Mouse (Mus musculus): ENCODE data around the gene Glce. TPM values are rescaled to one million over a fixed set of nuclear protein-coding genes. Genes with fewer than 3 reads are reported as not detected.

The Glce gene
- total and polyA plus RNA-seq, 2 experiments = 3.0 to 18.3 TPM

- Histone ChIP-seq H3K36me3 (ENCODE audit: control insufficient read depth, insufficient read depth, low read length) (no peaks in the 10 kb centered on the region), H3K27ac (replicated peaks; ENCODE audit: insufficient read depth, low read depth, low read length) (peak overlapping the region; percentile 37), H3K4me3 (ENCODE audit: insufficient read depth, low read depth, low read length) (peak overlapping the region; percentile 72), H3K4me1 (ENCODE audit: control insufficient read depth, insufficient read depth, low read length) (peaks cover 4% of the 10 kb centered on the region; the same call in 1 of the 2 replicates), H3K79me2 (ENCODE audit: control insufficient read depth, insufficient read depth, low read length) (peaks cover 3% of the 10 kb centered on the region; the same call in 1 of the 2 replicates), H3K9ac (ENCODE audit: low read depth, low read length) (peak overlapping the region; percentile 90), H3K27me3 (ENCODE audit: control insufficient read depth, insufficient read depth, low read length) (no peaks in the 10 kb centered on the region)
- DNase-seq (ENCODE audit: extremely low read depth, low read depth, low spot score) = peak; percentile 25
- TF ChIP-seq CTCF (IDR thresholded peaks at IDR 0.05; ENCODE audit: low read depth, low read length) = peak; percentile 28; the same call in 1 of the 2 replicates
- TF ChIP-seq POLR2A (IDR thresholded peaks at IDR 0.05; ENCODE audit: extremely low read depth, insufficient read depth, low read length) = no peak
- WGBS = under 1% methylated on average over 59 of the region's 59 CpGs
Measured at GRCm38 (mm10) chr9:62121551-62122447, 656 bp downstream of the Glce start.

DNA sequence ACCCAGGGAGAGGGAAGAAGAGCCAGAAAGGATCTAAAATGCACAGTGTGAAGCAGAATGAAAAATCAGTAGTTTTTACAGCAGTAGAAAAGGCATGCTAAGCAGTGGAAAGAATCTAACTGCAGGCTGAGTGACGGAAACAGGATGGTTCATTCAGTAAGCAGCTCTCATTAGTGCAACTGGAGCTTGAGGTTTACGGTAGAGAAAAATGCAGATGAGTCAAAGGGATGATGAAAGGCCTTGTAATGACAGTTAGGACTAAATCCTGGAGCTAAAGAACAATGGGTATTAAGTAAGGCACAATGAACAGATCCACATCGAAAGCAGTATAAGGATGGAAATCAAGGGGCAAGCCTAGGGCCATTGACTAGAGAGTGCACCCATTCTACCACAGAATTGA is 3.7 kb downstream of the Glce start:
- Histone ChIP-seq H3K9ac (ENCODE audit: low read depth, low read length) (no peak overlapping the region), H3K4me3 (ENCODE audit: insufficient read depth, low read depth, low read length) (no peak overlapping the region), H3K36me3 (ENCODE audit: control insufficient read depth, insufficient read depth, low read length) (no peaks in the 10 kb centered on the region), H3K27me3 (ENCODE audit: control insufficient read depth, insufficient read depth, low read length) (no peaks in the 10 kb centered on the region), H3K79me2 (ENCODE audit: control insufficient read depth, insufficient read depth, low read length) (peaks cover 3% of the 10 kb centered on the region; the same call in 1 of the 2 replicates), H3K27ac (replicated peaks; ENCODE audit: insufficient read depth, low read depth, low read length) (no peak overlapping the region), H3K4me1 (ENCODE audit: control insufficient read depth, insufficient read depth, low read length) (peaks cover 4% of the 10 kb centered on the region; the same call in 1 of the 2 replicates)
- no peak for TF ChIP-seq CTCF (IDR thresholded peaks at IDR 0.05; ENCODE audit: low read depth, low read length)
- no peak for TF ChIP-seq POLR2A (IDR thresholded peaks at IDR 0.05; ENCODE audit: extremely low read depth, insufficient read depth, low read length)
- WGBS = 81% methylated on average over 3 of the region's 3 CpGs
- no peak for DNase-seq (ENCODE audit: extremely low read depth, low read depth, low spot score)

DNA sequence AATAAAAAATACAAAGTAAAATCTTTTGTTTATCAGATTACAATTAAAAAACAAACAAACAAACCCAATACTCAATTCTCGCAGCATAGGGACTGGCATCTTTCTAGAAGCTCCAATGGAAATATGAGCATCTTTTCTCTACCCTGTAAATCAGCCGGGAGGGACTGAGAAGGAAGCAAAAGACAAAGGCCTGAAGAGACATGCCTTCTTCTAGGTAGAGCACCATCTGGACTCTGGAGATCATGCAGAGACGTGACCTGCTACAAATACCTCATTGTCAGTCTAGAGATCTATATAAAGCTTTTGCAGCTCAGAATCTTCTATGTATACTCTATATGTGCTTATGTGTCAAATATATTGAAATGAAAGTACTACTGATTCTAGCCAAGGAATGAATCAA is 6.6 kb downstream of the Glce start:
- 95% methylated on average over 3 of the region's 3 CpGs for WGBS

DNA sequence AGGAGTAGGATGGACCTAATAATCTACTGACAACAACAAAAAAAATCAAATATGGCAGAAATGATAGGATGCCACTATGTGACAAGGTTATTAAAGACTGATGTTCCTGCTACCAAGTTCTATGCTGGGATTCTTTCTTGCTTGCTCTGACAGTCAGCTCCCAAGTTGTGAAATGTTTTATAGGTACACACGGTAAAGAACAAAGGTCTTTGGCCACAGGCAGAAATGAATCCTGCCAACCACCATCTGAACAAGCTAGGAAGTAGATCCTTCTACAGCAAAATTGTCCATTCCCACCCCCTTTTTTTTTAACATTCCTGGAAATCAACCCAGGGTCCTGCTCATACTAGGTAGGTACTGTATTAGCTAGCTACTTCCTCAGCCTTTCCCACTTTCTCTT is 25.9 kb downstream of the Glce start:
- H3K9ac ChIP-seq (ENCODE audit: low read depth, low read length) = no peak overlapping the region
- H3K27me3 ChIP-seq (ENCODE audit: control insufficient read depth, insufficient read depth, low read length) = no peaks in the 10 kb centered on the region
- H3K79me2 ChIP-seq (ENCODE audit: control insufficient read depth, insufficient read depth, low read length) = peaks cover 7% of the 10 kb centered on the region; the same call in 1 of the 2 replicates
- H3K27ac ChIP-seq (replicated peaks; ENCODE audit: insufficient read depth, low read depth, low read length) = peak overlapping the region; percentile 31; the same call in 1 of the 2 replicates
- 33% methylated on average over 1 of the region's 1 CpGs for WGBS
- peak; percentile 97 for DNase-seq (ENCODE audit: extremely low read depth, low read depth, low spot score)
- no peaks in the 10 kb centered on the region for H3K36me3 ChIP-seq (ENCODE audit: control insufficient read depth, insufficient read depth, low read length)
- H3K4me3 ChIP-seq (ENCODE audit: insufficient read depth, low read depth, low read length) = no peak overlapping the region
- TF ChIP-seq CTCF (IDR thresholded peaks at IDR 0.05; ENCODE audit: low read depth, low read length) (no peak), POLR2A (IDR thresholded peaks at IDR 0.05; ENCODE audit: extremely low read depth, insufficient read depth, low read length) (no peak)
- H3K4me1 ChIP-seq (ENCODE audit: control insufficient read depth, insufficient read depth, low read length) = peaks cover 12% of the 10 kb centered on the region

More for the DNA sequence above, 6.6 kb downstream of the Glce start:
- DNase-seq (ENCODE audit: extremely low read depth, low read depth, low spot score) = no peak
- TF ChIP-seq POLR2A (IDR thresholded peaks at IDR 0.05; ENCODE audit: extremely low read depth, insufficient read depth, low read length) (no peak), CTCF (IDR thresholded peaks at IDR 0.05; ENCODE audit: low read depth, low read length) (no peak)
- H3K4me1 ChIP-seq (ENCODE audit: control insufficient read depth, insufficient read depth, low read length) = peaks cover 2% of the 10 kb centered on the region; the same call in 1 of the 2 replicates
- H3K4me3 ChIP-seq (ENCODE audit: insufficient read depth, low read depth, low read length) = no peak overlapping the region
- no peaks in the 10 kb centered on the region for H3K36me3 ChIP-seq (ENCODE audit: control insufficient read depth, insufficient read depth, low read length)
- peaks cover 9% of the 10 kb centered on the region; the same call in 1 of the 2 replicates for H3K79me2 ChIP-seq (ENCODE audit: control insufficient read depth, insufficient read depth, low read length)
- H3K9ac ChIP-seq (ENCODE audit: low read depth, low read length) = no peak overlapping the region
- H3K27ac ChIP-seq (replicated peaks; ENCODE audit: insufficient read depth, low read depth, low read length) = no peak overlapping the region
- H3K27me3 ChIP-seq (ENCODE audit: control insufficient read depth, insufficient read depth, low read length) = no peaks in the 10 kb centered on the region

DNA sequence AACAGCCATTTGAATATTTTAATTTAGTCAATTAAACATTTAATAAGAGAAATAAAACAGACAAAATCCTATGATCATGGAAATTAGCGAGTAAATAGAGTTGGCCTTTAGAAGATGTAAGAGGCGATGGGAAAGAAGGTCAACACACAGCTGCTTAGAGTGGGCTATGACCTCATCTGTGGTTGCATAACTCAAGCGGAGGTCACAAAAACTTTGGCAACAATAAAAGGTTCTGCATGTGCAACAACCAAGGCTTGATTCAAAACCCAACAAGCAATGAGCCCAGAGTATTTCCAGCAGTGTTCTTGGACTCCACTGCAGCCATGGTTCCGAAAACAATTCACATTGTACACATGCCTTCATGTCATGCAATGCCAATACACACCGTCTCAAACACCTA is 30.9 kb downstream of the Glce start:
- Histone ChIP-seq H3K27ac (replicated peaks; ENCODE audit: insufficient read depth, low read depth, low read length) (no peak overlapping the region), H3K4me3 (ENCODE audit: insufficient read depth, low read depth, low read length) (no peak overlapping the region), H3K27me3 (ENCODE audit: control insufficient read depth, insufficient read depth, low read length) (no peaks in the 10 kb centered on the region), H3K36me3 (ENCODE audit: control insufficient read depth, insufficient read depth, low read length) (no peaks in the 10 kb centered on the region), H3K9ac (ENCODE audit: low read depth, low read length) (no peak overlapping the region), H3K4me1 (ENCODE audit: control insufficient read depth, insufficient read depth, low read length) (peaks cover 13% of the 10 kb centered on the region), H3K79me2 (ENCODE audit: control insufficient read depth, insufficient read depth, low read length) (peaks cover 9% of the 10 kb centered on the region; the same call in 1 of the 2 replicates)
- TF ChIP-seq POLR2A (IDR thresholded peaks at IDR 0.05; ENCODE audit: extremely low read depth, insufficient read depth, low read length) (no peak), CTCF (IDR thresholded peaks at IDR 0.05; ENCODE audit: low read depth, low read length) (no peak)
- peak; percentile 97 for DNase-seq (ENCODE audit: extremely low read depth, low read depth, low spot score)
- 24% methylated on average over 5 of the region's 5 CpGs for WGBS
